23 mouse cellular contexts compared by ENCODE assay signal in genomic region chr8:75102956-75103355, GRCm38 (mm10).
"Had no signal": no experiment of that assay in that cellular context is flagged by ENCODE, and none has a peak within 500 bp of the region (broad histone marks: within the 10 kb centered on the region; RNA-seq: fewer than 3 reads in every experiment).

No protein-coding gene starts in this region.

- H3K9me3 ChIP-seq: forebrain, embryonic 15.5 days; hindbrain, embryonic 13.5 days; hindbrain, embryonic 15.5 days; kidney, embryonic 15.5 days; limb, embryonic 13.5 days had no signal

- H3K36me3 ChIP-seq: forebrain, embryonic 15.5 days; hindbrain, embryonic 13.5 days; hindbrain, embryonic 15.5 days had no signal

- H3K4me3 ChIP-seq: forebrain, embryonic 15.5 days; heart, adult 2 months; hindbrain, embryonic 13.5 days; hindbrain, embryonic 15.5 days; kidney, embryonic 15.5 days; limb, embryonic 13.5 days had no signal

- H3K4me2 ChIP-seq: forebrain, embryonic 15.5 days; heart, embryonic 11.5 days; hindbrain, embryonic 13.5 days; hindbrain, embryonic 15.5 days; kidney, embryonic 15.5 days; limb, embryonic 13.5 days had no signal

- ATAC-seq: forebrain, embryonic 15.5 days; forebrain, postnatal 0 days; hindbrain, postnatal 0 days; intestine, embryonic 16.5 days had no signal

- DNase-seq: forebrain, postnatal 0 days; gastrocnemius, postnatal 14 days; gastrocnemius, postnatal 36 days; heart, adult 2 months; heart, postnatal 10 days; heart, postnatal 36 days; kidney, adult 11 months; kidney, adult 2 months; kidney, adult 9 months; kidney, postnatal 14 days; kidney, postnatal 36 days; layer of hippocampus, adult 9-11 months; layer of hippocampus, postnatal 36 days; left cerebral cortex, postnatal 4 days had no signal

- H3K27ac ChIP-seq: forebrain, embryonic 15.5 days; heart, adult 2 months; hindbrain, embryonic 13.5 days; hindbrain, embryonic 15.5 days; hindbrain, postnatal 0 days; kidney, embryonic 15.5 days; kidney, postnatal 0 days; limb, embryonic 13.5 days had no signal

- H3K27me3 ChIP-seq: forebrain, embryonic 15.5 days; hindbrain, embryonic 13.5 days; hindbrain, embryonic 15.5 days; kidney, embryonic 15.5 days; limb, embryonic 13.5 days had no signal

- H3K9ac ChIP-seq: forebrain, embryonic 15.5 days; forebrain, postnatal 0 days; hindbrain, embryonic 13.5 days; hindbrain, embryonic 15.5 days; kidney, embryonic 15.5 days; limb, embryonic 13.5 days had no signal

- H3K4me1 ChIP-seq: forebrain, embryonic 15.5 days; hindbrain, embryonic 15.5 days had no signal
